Mouse (Mus musculus) right cerebral cortex, postnatal 36 days (tissue): ENCODE results near the gene Tfip11.
"Not testable (repeated sequence)": the region's sequence is repeated elsewhere in the genome, so short reads cannot be mapped to it uniquely, and the experiment has no call there.

Source experiments
- DNase-seq, 2 experiments: peaks; one replicate each; pipeline ENCODE4 v3.0.0; 2022; ENCODE audit warnings: low spot score in 2 of 2, mixed read lengths in 1 of 2

Gene Tfip11

GRCm38 (mm10) chr5:112289819-112290535, 36.2 kb upstream of the Tfip11 start:
- DNase-seq = no peak

GRCm38 (mm10) chr5:112290536-112290880, 35.6 kb upstream of the Tfip11 start:
- DNase-seq = no peak

GRCm38 (mm10) chr5:112291866-112292265, 34.3 kb upstream of the Tfip11 start:
- DNase-seq = no peak

GRCm38 (mm10) chr5:112292343-112292980, 33.7 kb upstream of the Tfip11 start:
- DNase-seq = no peak

- DNase-seq = no peak
Observed at GRCm38 (mm10) chr5:112293800-112294199, 32.4 kb upstream of the Tfip11 start.

GRCm38 (mm10) chr5:112294696-112295095, 31.5 kb upstream of the Tfip11 start:
- no peak for DNase-seq

- no peak for DNase-seq
Observed at GRCm38 (mm10) chr5:112295162-112295561, 31.0 kb upstream of the Tfip11 start.

- DNase-seq = no peak
Observed at GRCm38 (mm10) chr5:112295564-112295963, 30.6 kb upstream of the Tfip11 start.

GRCm38 (mm10) chr5:112296404-112297181, 29.6 kb upstream of the Tfip11 start:
- no peak for DNase-seq

- DNase-seq = no peak
Observed at GRCm38 (mm10) chr5:112297257-112297656, 28.9 kb upstream of the Tfip11 start.

- no peak for DNase-seq
Observed at GRCm38 (mm10) chr5:112298226-112298988, 27.8 kb upstream of the Tfip11 start.

- DNase-seq = no peak
Observed at GRCm38 (mm10) chr5:112299399-112299798, 26.8 kb upstream of the Tfip11 start.

- DNase-seq = no peak
Observed at GRCm38 (mm10) chr5:112300112-112300511, 26.0 kb upstream of the Tfip11 start.

- peak in 1 of 2 experiments; percentile 26 for DNase-seq
Observed at GRCm38 (mm10) chr5:112300721-112301308, 25.3 kb upstream of the Tfip11 start.

GRCm38 (mm10) chr5:112301694-112302093, 24.5 kb upstream of the Tfip11 start:
- DNase-seq = peak in 1 of 2 experiments; percentile 34

GRCm38 (mm10) chr5:112302310-112302709, 23.8 kb upstream of the Tfip11 start:
- no peak for DNase-seq

- no peak for DNase-seq
Observed at GRCm38 (mm10) chr5:112305842-112306241, 20.3 kb upstream of the Tfip11 start.

GRCm38 (mm10) chr5:112313222-112313885, 12.8 kb upstream of the Tfip11 start:
- no peak for DNase-seq

- no peak for DNase-seq
Observed at GRCm38 (mm10) chr5:112316468-112316867, 9.7 kb upstream of the Tfip11 start.

- DNase-seq = no peak
Observed at GRCm38 (mm10) chr5:112317328-112317727, 8.8 kb upstream of the Tfip11 start.

GRCm38 (mm10) chr5:112319343-112319742, 6.8 kb upstream of the Tfip11 start:
- not testable (repeated sequence) for DNase-seq
